ENCODE assay signal across 8 mouse cellular contexts in the genomic region with DNA sequence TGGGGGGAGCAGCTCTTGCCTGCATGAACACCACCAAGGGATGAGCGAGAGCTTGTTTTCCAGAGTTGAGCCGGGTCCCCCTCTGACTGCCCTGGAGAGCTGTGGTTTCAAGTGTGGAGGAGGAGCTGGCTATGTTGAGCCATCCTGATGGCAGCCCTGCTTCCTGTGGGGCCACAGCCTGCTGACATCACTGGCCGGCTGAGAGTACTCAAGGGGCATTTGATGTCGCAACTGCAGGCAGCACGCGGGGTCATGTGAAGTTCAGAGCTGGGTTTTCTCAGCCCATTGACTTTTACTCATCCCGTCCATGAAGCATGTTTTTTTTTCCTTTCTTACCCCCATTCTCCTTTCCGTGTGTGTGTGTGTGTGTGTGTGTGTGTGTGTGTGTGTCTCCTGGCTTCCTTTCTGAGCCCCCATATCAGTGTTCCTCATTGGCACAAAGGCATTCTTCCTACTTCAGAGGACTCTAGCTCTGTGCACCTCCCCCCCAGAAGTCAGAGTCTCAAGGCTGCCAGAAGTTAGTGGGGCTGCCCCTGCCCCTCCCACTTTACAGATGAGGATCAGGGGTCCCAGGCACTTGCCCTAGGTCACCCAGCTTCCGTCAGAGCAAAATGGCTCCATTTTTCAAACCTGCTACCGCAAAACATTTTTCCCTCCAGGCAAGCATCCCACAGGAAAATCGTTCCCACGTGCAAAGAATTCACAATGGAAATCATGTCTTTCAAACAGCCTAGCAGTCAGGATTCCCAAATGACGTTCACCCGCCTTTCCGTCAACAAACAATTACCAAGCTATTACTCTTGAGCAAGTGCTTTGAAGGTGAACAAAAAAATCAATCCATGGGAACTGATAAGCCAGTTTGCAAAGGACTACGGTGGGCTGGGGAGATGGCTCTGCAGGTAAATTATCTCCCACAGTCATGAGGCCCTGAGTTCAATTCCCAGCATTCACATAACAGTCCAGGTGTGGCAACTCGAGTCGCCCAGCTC. TPM values are rescaled to one million over a fixed set of nuclear protein-coding genes. Genes with fewer than 3 reads are reported as not detected.
DNase-seq lines count a peak whose midpoint lies in the region; ATAC-seq and TF ChIP-seq lines count a peak whose summit lies in the region.

No protein-coding gene starts in this region.

- no peak overlapping the region for H3K9ac ChIP-seq in midbrain, embryonic 16.5 days (ENCODE audit: low read depth, low read length)
- H3K9ac ChIP-seq in midbrain, postnatal 0 days (replicated peaks; ENCODE audit: low read length, poor library complexity, severe bottlenecking) = no peak overlapping the region
- H3K9ac ChIP-seq in limb, embryonic 13.5 days = 0 out of 2 replicates have a peak overlapping the region, but pooled peaks have one; percentile 19

- H3K4me3 ChIP-seq in midbrain, embryonic 16.5 days (ENCODE audit: low read depth, low read length) = no peak overlapping the region
- H3K4me3 ChIP-seq in midbrain, postnatal 0 days (ENCODE audit: low read depth, low read length) = no peak overlapping the region
- peak overlapping the region; percentile 21 for H3K4me3 ChIP-seq in embryonic facial prominence, embryonic 10.5 days
- no peak overlapping the region for H3K4me3 ChIP-seq in limb, embryonic 13.5 days

- no peak for TF ChIP-seq CTCF in midbrain, postnatal 0 days (IDR thresholded peaks at IDR 0.05)

- intact Hi-C loops in heart, postnatal 25 days (cut with DNase I) = loop anchor here (2.0 kb wide), 1 partner anchor 38 kb away; no protein-coding TSS in a partner anchor

- ATAC-seq in midbrain, embryonic 16.5 days = 0 out of 2 replicates have a peak, but pooled peaks have one; percentile 25
- ATAC-seq in midbrain, postnatal 0 days (ENCODE audit: low FRiP score) = no peak
- ATAC-seq in limb, embryonic 13.5 days (ENCODE audit: low FRiP score, low read depth) = peak; percentile 60; the same call in 1 of the 2 replicates

- H3K36me3 ChIP-seq in midbrain, embryonic 16.5 days (ENCODE audit: control insufficient read depth, insufficient read depth, low read length) = no peaks in the 10 kb centered on the region
- no peaks in the 10 kb centered on the region for H3K36me3 ChIP-seq in midbrain, postnatal 0 days (ENCODE audit: insufficient read depth, low read length)
- H3K36me3 ChIP-seq in embryonic facial prominence, embryonic 10.5 days (replicated peaks) = peaks cover 38% of the 10 kb centered on the region
- H3K36me3 ChIP-seq in limb, embryonic 13.5 days = peaks cover 15% of the 10 kb centered on the region

- H3K27ac ChIP-seq in midbrain, embryonic 16.5 days (ENCODE audit: low read length) = no peak overlapping the region
- H3K27ac ChIP-seq in midbrain, postnatal 0 days (ENCODE audit: low read depth, low read length) = no peak overlapping the region
- H3K27ac ChIP-seq in embryonic facial prominence, embryonic 10.5 days (replicated peaks) = peak overlapping the region; percentile 79
- peak overlapping the region; percentile 61; the same call in 1 of the 2 replicates for H3K27ac ChIP-seq in limb, embryonic 13.5 days

- H3K4me1 ChIP-seq in midbrain, embryonic 16.5 days (ENCODE audit: control insufficient read depth, insufficient read depth, low read length) = peaks cover 6% of the 10 kb centered on the region
- H3K4me1 ChIP-seq in midbrain, postnatal 0 days (ENCODE audit: insufficient read depth, low read length) = 0 out of 2 replicates have a peak, but pooled peaks cover 2% of the 10 kb centered on the region
- H3K4me1 ChIP-seq in embryonic facial prominence, embryonic 10.5 days = peaks cover 93% of the 10 kb centered on the region
- peaks cover 45% of the 10 kb centered on the region for H3K4me1 ChIP-seq in limb, embryonic 13.5 days

- 47% methylated on average over 18 of the region's 18 CpGs for WGBS in midbrain, embryonic 16.5 days
- WGBS in midbrain, postnatal 0 days = 43% methylated on average over 18 of the region's 18 CpGs
- WGBS in embryonic facial prominence, embryonic 10.5 days = 26% methylated on average over 18 of the region's 18 CpGs
- WGBS in limb, embryonic 13.5 days = 25% methylated on average over 18 of the region's 18 CpGs

- no peak for DNase-seq in midbrain, postnatal 0 days (ENCODE audit: low spot score)
- peak; percentile 75 for DNase-seq in embryonic facial prominence, embryonic 10.5 days (ENCODE audit: low spot score)
- peak; percentile 79 for DNase-seq in heart, postnatal 25 days (ENCODE audit: low spot score)
- peak; percentile 49 for DNase-seq in naive thymus-derived CD4-positive, alpha-beta T cell, adult 2 months (ENCODE audit: low read depth)
- no peak for DNase-seq in thymus, postnatal 10 days (ENCODE audit: low spot score in 2 of 2)
- no peak for DNase-seq in right cerebral cortex, postnatal 36 days (ENCODE audit: low spot score in 2 of 2)

- H3K4me2 ChIP-seq in midbrain, embryonic 16.5 days (ENCODE audit: low read length) = no peak overlapping the region
- no peak overlapping the region for H3K4me2 ChIP-seq in midbrain, postnatal 0 days (ENCODE audit: low read depth, low read length, poor library complexity, severe bottlenecking)
- H3K4me2 ChIP-seq in limb, embryonic 13.5 days (replicated peaks) = peak overlapping the region; percentile 16; the same call in 1 of the 2 replicates

- H3K27me3 ChIP-seq in midbrain, embryonic 16.5 days (ENCODE audit: control insufficient read depth, insufficient read depth, low read depth, low read length) = no peaks in the 10 kb centered on the region
- H3K27me3 ChIP-seq in midbrain, postnatal 0 days (ENCODE audit: insufficient read depth, low read length) = no peaks in the 10 kb centered on the region
- no peaks in the 10 kb centered on the region for H3K27me3 ChIP-seq in embryonic facial prominence, embryonic 10.5 days (replicated peaks; ENCODE audit: low read depth, poor library complexity, severe bottlenecking)
- no peaks in the 10 kb centered on the region for H3K27me3 ChIP-seq in limb, embryonic 13.5 days

- H3K9me3 ChIP-seq in midbrain, embryonic 16.5 days (replicated peaks; ENCODE audit: control insufficient read depth, low read length, poor library complexity, severe bottlenecking) = no peaks in the 10 kb centered on the region
- H3K9me3 ChIP-seq in midbrain, postnatal 0 days (ENCODE audit: low read length) = no peaks in the 10 kb centered on the region
- H3K9me3 ChIP-seq in embryonic facial prominence, embryonic 10.5 days = no peaks in the 10 kb centered on the region
- H3K9me3 ChIP-seq in limb, embryonic 13.5 days = no peaks in the 10 kb centered on the region

RNA-seq across cellular contexts. Expression of gene Smad3, which starts 41.4 kb away (rescaled TPM):
- 5.7 and 6.1 TPM in 2 replicates for polyA plus RNA-seq in midbrain, embryonic 16.5 days (2015; fragmentation: Nextera tagmentation; extraction: Ambion mirVana)
- total RNA-seq in midbrain, postnatal 0 days (2014; rRNA removed) = 13.2 and 20.6 TPM in 2 replicates
- polyA plus RNA-seq in midbrain, postnatal 0 days (2015; fragmentation: Nextera tagmentation; extraction: Ambion mirVana) = 4.0 TPM in 2 replicates
- 23.4 and 25.5 TPM in 2 replicates for polyA plus RNA-seq in embryonic facial prominence, embryonic 10.5 days (2016; fragmentation: Nextera tagmentation; extraction: Ambion mirVana)
- 10 to 100 TPM; 14.0 to 14.5 TPM for total RNA-seq in heart, postnatal 25 days (2021)
- 33.8 and 34.8 TPM in 2 replicates for polyA plus RNA-seq in limb, embryonic 13.5 days (2015; fragmentation: Nextera tagmentation; extraction: Ambion mirVana)

Comparison
In these comparisons a context has a peak if more than half of its experiments do, and no peak if none do; other contexts are left out.
1. H3K27ac ChIP-seq: peak in embryonic facial prominence, embryonic 10.5 days (single experiment) and limb, embryonic 13.5 days (single experiment); none in midbrain, embryonic 16.5 days (single experiment) and midbrain, postnatal 0 days (single experiment).
2. DNase-seq: peak in embryonic facial prominence, embryonic 10.5 days (single experiment), heart, postnatal 25 days (single experiment) and naive thymus-derived CD4-positive, alpha-beta T cell, adult 2 months (single experiment); none in midbrain, postnatal 0 days (single experiment), thymus, postnatal 10 days (0 of 2) and right cerebral cortex, postnatal 36 days (0 of 2).